Mouse (Mus musculus) neural tube, embryonic 14.5 days (tissue): Measurements from ENCODE around the gene Trem3. TPM values are rescaled to one million over a fixed set of nuclear protein-coding genes. Genes with fewer than 3 reads are reported as not detected.

Experiments used
- ATAC-seq: fragments of 200-750 bp; cut with Nextera tagmentation; 2 replicates; pipeline ENCODE4 v1.8.0; 2017; ENCODE audit warnings: low read depth, mild to moderate bottlenecking, moderate TSS enrichment, moderate library complexity
- H3K27ac ChIP-seq: fragments of 300-500 bp; sonication (generic); 2 replicates; pipeline ENCODE4 v1.5.1; 2014; ENCODE audit warnings: low read depth, mild to moderate bottlenecking, control low read depth, low read length, moderate library complexity, mixed read lengths
- H3K27me3 ChIP-seq: fragments of 300-500 bp; sonication (generic); 2 replicates; pipeline ENCODE4 v1.6.1; 2014; ENCODE audit warnings: low read length; ENCODE audit not compliant: control insufficient read depth, insufficient read depth
- H3K36me3 ChIP-seq: fragments of 300-500 bp; sonication (generic); 2 replicates; pipeline ENCODE4 v1.6.1; 2014; ENCODE audit warnings: low read length, mixed read lengths; ENCODE audit not compliant: control insufficient read depth, insufficient read depth
- H3K4me1 ChIP-seq: fragments of 300-500 bp; sonication (generic); 2 replicates; pipeline ENCODE4 v1.6.1; 2014; ENCODE audit warnings: low read length; ENCODE audit not compliant: control insufficient read depth, insufficient read depth
- H3K4me2 ChIP-seq: fragments of 300-500 bp; sonication (generic); 2 replicates; pipeline ENCODE4 v1.6.1; 2014; ENCODE audit warnings: mild to moderate bottlenecking, low read depth, low read length, control low read depth
- H3K4me3 ChIP-seq: fragments of 300-500 bp; sonication (generic); 2 replicates; pipeline ENCODE4 v1.5.1; 2014; ENCODE audit warnings: low read depth, low read length, control low read depth, mixed read lengths
- H3K9ac ChIP-seq: fragments of 300-500 bp; sonication (generic); replicated peaks from 2 replicates; pipeline ENCODE4 v1.6.1; 2014; ENCODE audit warnings: low read depth, mild to moderate bottlenecking, control low read depth, low read length, mixed read lengths
- H3K9me3 ChIP-seq: fragments of 300-500 bp; sonication (generic); 2 replicates; pipeline ENCODE4 v1.6.1; 2016; ENCODE audit warnings: low read length; ENCODE audit not compliant: control insufficient read depth
- WGBS: fragments of 180-500 bp; shearing (Covaris S2); extraction: QIAGEN DNeasy Blood & Tissue Kit; methylation state at CpG from one replicate; pipeline ENCODE4 v1.1.7; 2014; 5-methylcytosine and 5-hydroxymethylcytosine counted together
- polyA plus RNA-seq: library from polyadenylated mRNA; unstranded; fragments of >200 nt; fragmentation: Nextera tagmentation; extraction: Ambion mirVana; gene quantifications from 2 replicates; pipeline ENCODE4 v1.2.1, GENCODE M21; 2014

Gene Trem3
- not detected in 2 replicates for polyA plus RNA-seq

GRCm38 (mm10) chr17:48247221-48247928 is at the start of gene Trem3:
Gene Trem3, plus strand, starts transcription at chr17:48247777.
- H3K27ac ChIP-seq = no peak within 1 kb of the TSS
- H3K9ac ChIP-seq = no peak within 1 kb of the TSS
- no peaks in the 10 kb centered on the region for H3K36me3 ChIP-seq
- 0 out of 2 replicates have a peak, but pooled peaks cover 4% of the 10 kb centered on the region for H3K9me3 ChIP-seq
- ATAC-seq = no peak
- no peaks in the 10 kb centered on the region for H3K27me3 ChIP-seq
- WGBS = 82% methylated on average over 11 of the region's 11 CpGs
- no peak within 1 kb of the TSS for H3K4me3 ChIP-seq
- H3K4me2 ChIP-seq = no peak within 1 kb of the TSS
- H3K4me1 ChIP-seq = no peaks in the 10 kb centered on the region

GRCm38 (mm10) chr17:48203086-48203485 is 44.5 kb upstream of the Trem3 start:
- 96% methylated on average over 12 of the region's 12 CpGs for WGBS
- Histone ChIP-seq H3K4me1 (no peaks in the 10 kb centered on the region), H3K27ac (no peak overlapping the region), H3K9ac (no peak overlapping the region), H3K36me3 (no peaks in the 10 kb centered on the region), H3K4me2 (no peak overlapping the region), H3K27me3 (no peaks in the 10 kb centered on the region), H3K4me3 (no peak overlapping the region), H3K9me3 (no peaks in the 10 kb centered on the region)
- ATAC-seq = no peak

GRCm38 (mm10) chr17:48212596-48212995 is 35.0 kb upstream of the Trem3 start:
- H3K9me3 ChIP-seq = no peaks in the 10 kb centered on the region
- H3K9ac ChIP-seq = no peak overlapping the region
- H3K36me3 ChIP-seq = no peaks in the 10 kb centered on the region
- H3K4me1 ChIP-seq = no peaks in the 10 kb centered on the region
- no peak overlapping the region for H3K27ac ChIP-seq
- H3K4me3 ChIP-seq = no peak overlapping the region
- H3K27me3 ChIP-seq = no peaks in the 10 kb centered on the region
- ATAC-seq = no peak
- no peak overlapping the region for H3K4me2 ChIP-seq
- 95% methylated on average over 12 of the region's 12 CpGs for WGBS

- WGBS = 75% methylated on average over 5 of the region's 5 CpGs
- H3K9me3 ChIP-seq = no peaks in the 10 kb centered on the region
- no peak overlapping the region for H3K4me3 ChIP-seq
- no peak overlapping the region for H3K4me2 ChIP-seq
- H3K27ac ChIP-seq = no peak overlapping the region
- H3K27me3 ChIP-seq = no peaks in the 10 kb centered on the region
- no peaks in the 10 kb centered on the region for H3K4me1 ChIP-seq
- H3K36me3 ChIP-seq = no peaks in the 10 kb centered on the region
- no peak for ATAC-seq
- H3K9ac ChIP-seq = no peak overlapping the region
These were observed 34.1 kb upstream of the Trem3 start for GRCm38 (mm10) chr17:48213511-48213910.

GRCm38 (mm10) chr17:48215429-48215828 is 32.1 kb upstream of the Trem3 start:
- Histone ChIP-seq H3K4me1 (no peaks in the 10 kb centered on the region), H3K27me3 (no peaks in the 10 kb centered on the region), H3K27ac (no peak overlapping the region)

GRCm38 (mm10) chr17:48230680-48231079 is 16.9 kb upstream of the Trem3 start:
- Histone ChIP-seq H3K9me3 (no peaks in the 10 kb centered on the region), H3K9ac (no peak overlapping the region), H3K4me1 (no peaks in the 10 kb centered on the region), H3K27ac (no peak overlapping the region), H3K4me2 (no peak overlapping the region), H3K27me3 (no peaks in the 10 kb centered on the region), H3K4me3 (no peak overlapping the region), H3K36me3 (no peaks in the 10 kb centered on the region)
- 87% methylated on average over 7 of the region's 7 CpGs for WGBS
- no peak for ATAC-seq

More at GRCm38 (mm10) chr17:48215429-48215828, 32.1 kb upstream of the Trem3 start:
- Histone ChIP-seq H3K4me3 (no peak overlapping the region), H3K9me3 (no peaks in the 10 kb centered on the region), H3K9ac (no peak overlapping the region), H3K36me3 (no peaks in the 10 kb centered on the region), H3K4me2 (no peak overlapping the region)
- ATAC-seq = no peak
- WGBS = 94% methylated on average over 1 of the region's 1 CpGs

GRCm38 (mm10) chr17:48232518-48232917 is 15.1 kb upstream of the Trem3 start, which contains the start of gene Trem1:
Gene Trem1, plus strand, starts transcription at chr17:48232768.
- Histone ChIP-seq H3K27ac (no peak within 1 kb of the TSS), H3K36me3 (no peaks in the 10 kb centered on the region), H3K9me3 (no peaks in the 10 kb centered on the region), H3K4me1 (no peaks in the 10 kb centered on the region), H3K27me3 (no peaks in the 10 kb centered on the region), H3K4me2 (no peak within 1 kb of the TSS), H3K9ac (no peak within 1 kb of the TSS), H3K4me3 (no peak within 1 kb of the TSS)
- no peak for ATAC-seq
- 89% methylated on average over 6 of the region's 6 CpGs for WGBS

- Histone ChIP-seq H3K4me3 (no peak overlapping the region), H3K27me3 (no peaks in the 10 kb centered on the region), H3K4me1 (no peaks in the 10 kb centered on the region), H3K27ac (no peak overlapping the region), H3K9me3 (no peaks in the 10 kb centered on the region), H3K36me3 (no peaks in the 10 kb centered on the region), H3K9ac (no peak overlapping the region), H3K4me2 (no peak overlapping the region)
- WGBS = 86% methylated on average over 4 of the region's 4 CpGs
- no peak for ATAC-seq
These were observed 13.8 kb upstream of the Trem3 start for GRCm38 (mm10) chr17:48233789-48234188.

- no peak for ATAC-seq
- H3K4me2 ChIP-seq = no peak overlapping the region
- no peaks in the 10 kb centered on the region for H3K27me3 ChIP-seq
- H3K9ac ChIP-seq = no peak overlapping the region
- no peaks in the 10 kb centered on the region for H3K9me3 ChIP-seq
- no peaks in the 10 kb centered on the region for H3K36me3 ChIP-seq
- H3K4me3 ChIP-seq = no peak overlapping the region
- 87% methylated on average over 5 of the region's 5 CpGs for WGBS
- no peak overlapping the region for H3K27ac ChIP-seq
- no peaks in the 10 kb centered on the region for H3K4me1 ChIP-seq
These were observed 13.0 kb upstream of the Trem3 start for GRCm38 (mm10) chr17:48234550-48234949.
